ENCODE assay signal across 29 mouse cellular contexts in genomic region chr1:97784928-97785327, GRCm38 (mm10). TPM values are rescaled to one million over a fixed set of nuclear protein-coding genes. Genes with fewer than 3 reads are reported as not detected.
DNase-seq lines count a peak whose midpoint lies in the region; ATAC-seq and TF ChIP-seq lines count a peak whose summit lies in the region.
"Had no signal": no experiment of that assay in that cellular context is flagged by ENCODE, and none has a peak within 500 bp of the region (broad histone marks: within the 10 kb centered on the region; RNA-seq: fewer than 3 reads in every experiment).

No protein-coding gene starts in this region.

- no peak overlapping the region for H3K9ac ChIP-seq in heart, postnatal 0 days (replicated peaks; ENCODE audit: low read depth, low read length)
- H3K9ac ChIP-seq in lung, postnatal 0 days (replicated peaks; ENCODE audit: low read depth), result no peak overlapping the region
- H3K9ac ChIP-seq: hindbrain, embryonic 15.5 days; kidney, embryonic 15.5 days; limb, embryonic 15.5 days; liver, embryonic 13.5 days; neural tube, embryonic 12.5 days had no signal

- no peaks in the 10 kb centered on the region for H3K36me3 ChIP-seq in heart, postnatal 0 days (replicated peaks; ENCODE audit: control insufficient read depth, insufficient read depth, low read length)
- H3K36me3 ChIP-seq in heart, embryonic 10.5 days, result no peaks in the 10 kb centered on the region
- H3K36me3 ChIP-seq in lung, postnatal 0 days (ENCODE audit: insufficient read depth, low read length), result no peaks in the 10 kb centered on the region
- peaks cover 4% of the 10 kb centered on the region; the same call in 1 of the 2 replicates for H3K36me3 ChIP-seq in hindbrain, embryonic 10.5 days
- H3K36me3 ChIP-seq: hindbrain, embryonic 15.5 days; limb, embryonic 10.5 days; limb, embryonic 15.5 days; neural tube, embryonic 12.5 days had no signal

- no peaks in the 10 kb centered on the region for H3K9me3 ChIP-seq in heart, postnatal 0 days (replicated peaks; ENCODE audit: control insufficient read depth, low read length)
- no peaks in the 10 kb centered on the region for H3K9me3 ChIP-seq in heart, embryonic 10.5 days
- no peaks in the 10 kb centered on the region for H3K9me3 ChIP-seq in lung, postnatal 0 days (ENCODE audit: low read length)
- no peaks in the 10 kb centered on the region for H3K9me3 ChIP-seq in hindbrain, embryonic 10.5 days
- H3K9me3 ChIP-seq: G1E; hindbrain, embryonic 15.5 days; kidney, embryonic 15.5 days; limb, embryonic 10.5 days; limb, embryonic 15.5 days; liver, embryonic 13.5 days; neural tube, embryonic 12.5 days had no signal

- H3K4me2 ChIP-seq in heart, postnatal 0 days (ENCODE audit: low read depth, low read length), result no peak overlapping the region
- H3K4me2 ChIP-seq in lung, postnatal 0 days (replicated peaks; ENCODE audit: low read depth, low read length), result no peak overlapping the region
- H3K4me2 ChIP-seq: hindbrain, embryonic 15.5 days; kidney, embryonic 15.5 days; limb, embryonic 15.5 days; liver, embryonic 13.5 days; neural tube, embryonic 12.5 days had no signal

- 52% methylated on average over 7 of the region's 7 CpGs for WGBS in heart, postnatal 0 days
- WGBS in heart, embryonic 10.5 days, result 80% methylated on average over 7 of the region's 7 CpGs
- WGBS in lung, postnatal 0 days, result 67% methylated on average over 7 of the region's 7 CpGs
- WGBS in hindbrain, embryonic 10.5 days, result 80% methylated on average over 7 of the region's 7 CpGs

- H3K4me1 ChIP-seq in heart, postnatal 0 days (ENCODE audit: control insufficient read depth, insufficient read depth), result 0 out of 2 replicates have a peak, but pooled peaks cover 4% of the 10 kb centered on the region
- H3K4me1 ChIP-seq in heart, embryonic 10.5 days, result no peaks in the 10 kb centered on the region
- no peaks in the 10 kb centered on the region for H3K4me1 ChIP-seq in lung, postnatal 0 days (ENCODE audit: insufficient read depth, low read depth, low read length)
- H3K4me1 ChIP-seq in hindbrain, embryonic 10.5 days (replicated peaks), result no peaks in the 10 kb centered on the region
- H3K4me1 ChIP-seq: hindbrain, embryonic 15.5 days; kidney, embryonic 15.5 days; limb, embryonic 10.5 days; limb, embryonic 15.5 days; neural tube, embryonic 12.5 days had no signal

- H3K27me3 ChIP-seq in heart, postnatal 0 days (ENCODE audit: control insufficient read depth, insufficient read depth, low read length), result no peaks in the 10 kb centered on the region
- no peaks in the 10 kb centered on the region for H3K27me3 ChIP-seq in heart, embryonic 10.5 days (ENCODE audit: insufficient read depth, poor library complexity, severe bottlenecking)
- H3K27me3 ChIP-seq in lung, postnatal 0 days (replicated peaks; ENCODE audit: insufficient read depth, low read length), result no peaks in the 10 kb centered on the region
- H3K27me3 ChIP-seq in hindbrain, embryonic 10.5 days (ENCODE audit: insufficient read depth, poor library complexity, severe bottlenecking), result no peaks in the 10 kb centered on the region
- H3K27me3 ChIP-seq: hindbrain, embryonic 15.5 days; kidney, embryonic 15.5 days; limb, embryonic 15.5 days; liver, embryonic 13.5 days; neural tube, embryonic 12.5 days had no signal

- no peak overlapping the region for H3K27ac ChIP-seq in heart, postnatal 0 days (ENCODE audit: low read depth)
- no peak overlapping the region for H3K27ac ChIP-seq in heart, embryonic 10.5 days
- H3K27ac ChIP-seq in lung, postnatal 0 days (ENCODE audit: low read length), result no peak overlapping the region
- H3K27ac ChIP-seq in hindbrain, embryonic 10.5 days, result no peak overlapping the region
- H3K27ac ChIP-seq: hindbrain, embryonic 15.5 days; kidney, embryonic 15.5 days; limb, embryonic 10.5 days; limb, embryonic 15.5 days; neural tube, embryonic 12.5 days had no signal

- no peak for TF ChIP-seq EP300 in heart, postnatal 0 days (IDR thresholded peaks at IDR 0.05; ENCODE audit: low read depth)
- TF ChIP-seq EP300 in lung, postnatal 0 days (IDR thresholded peaks at IDR 0.05), result no peak

- no peak overlapping the region for H3K4me3 ChIP-seq in heart, postnatal 0 days (ENCODE audit: low read depth, low read length)
- H3K4me3 ChIP-seq in heart, embryonic 10.5 days, result no peak overlapping the region
- no peak overlapping the region for H3K4me3 ChIP-seq in lung, postnatal 0 days (ENCODE audit: low read depth, low read length)
- H3K4me3 ChIP-seq in hindbrain, embryonic 10.5 days, result no peak overlapping the region
- H3K4me3 ChIP-seq: hindbrain, embryonic 15.5 days; kidney, embryonic 15.5 days; limb, embryonic 10.5 days; limb, embryonic 15.5 days; liver, embryonic 13.5 days; myocyte; neural tube, embryonic 12.5 days had no signal

- peak; percentile 58 for TF ChIP-seq CTCF in heart, postnatal 0 days (IDR thresholded peaks at IDR 0.05; ENCODE audit: low read depth)
- 0 out of 2 replicates have a peak, but pooled peaks have one; percentile 5 for TF ChIP-seq CTCF in lung, postnatal 0 days (IDR thresholded peaks at IDR 0.05)
- peak; percentile 13; the same call in 1 of the 2 replicates for TF ChIP-seq CTCF in brain, embryonic 14.5 days (IDR thresholded peaks at IDR 0.05; ENCODE audit: borderline replicate concordance, extremely low read depth, insufficient read depth, insufficient read length)

- no peak for DNase-seq in heart, postnatal 0 days (ENCODE audit: low spot score)
- no peak for DNase-seq in heart, embryonic 10.5 days (ENCODE audit: low spot score)
- no peak for DNase-seq in lung, postnatal 0 days (ENCODE audit: low spot score)
- no peak for DNase-seq in lung, postnatal 14 days
- peak; percentile 25 for DNase-seq in ES-CJ7 (ENCODE audit: low read depth, low spot score)
- peak; percentile 11 for DNase-seq in brain, embryonic 14.5 days (ENCODE audit: low read depth)
- no peak for DNase-seq in hindbrain, embryonic 10.5 days (ENCODE audit: low spot score)
- DNase-seq: adrenal gland, adult 8-10 months; B cell, adult 2 months; cerebellum, adult 11 months; cerebellum, adult 9-11 months; kidney, adult 11 months; kidney, postnatal 25 days; liver, embryonic 13.5 days; lung, adult 18-20 months; right cerebral cortex, adult 18-20 months; spleen, adult 18-20 months; thymus, adult 2 months; thymus, postnatal 4 days had no signal

- TF ChIP-seq POLR2A in brain, embryonic 14.5 days (IDR thresholded peaks at IDR 0.05; ENCODE audit: borderline replicate concordance, extremely low read depth, insufficient read depth, insufficient read length, poor library complexity, severe bottlenecking), result no peak

- no peak for ATAC-seq in heart, postnatal 0 days (ENCODE audit: insufficient read depth, low read depth)
- ATAC-seq in lung, postnatal 0 days, result no peak
- ATAC-seq: forebrain, embryonic 14.5 days; inflammation-experienced regulatory T-cells, adult 6 months; midbrain, embryonic 16.5 days had no signal

RNA-seq across cellular contexts. Expression of gene Ppip5k2, which starts 14.7 kb away (rescaled TPM):
- 68.0 and 75.2 TPM in 2 replicates for total RNA-seq in heart, postnatal 0 days (2014; rRNA removed; ENCODE audit: low replicate concordance)
- 42.4 and 44.8 TPM in 2 replicates for polyA plus RNA-seq in heart, postnatal 0 days (2015; fragmentation: Nextera tagmentation; extraction: Ambion mirVana)
- polyA plus RNA-seq in heart, embryonic 10.5 days (2016; fragmentation: Nextera tagmentation; extraction: Ambion mirVana), result 29.3 and 37.2 TPM in 2 replicates
- polyA plus RNA-seq in lung, postnatal 0 days (2015; fragmentation: Nextera tagmentation; extraction: Ambion mirVana), result 7.7 and 10.2 TPM in 2 replicates
- polyA plus RNA-seq in brain, embryonic 14.5 days (2012; rRNA removed), result 55.7 and 65.7 TPM in 2 replicates
- 35.8 and 40.3 TPM in 2 replicates for polyA plus RNA-seq in hindbrain, embryonic 10.5 days (2016; fragmentation: Nextera tagmentation; extraction: Ambion mirVana)

RNA-seq across cellular contexts. Expression of gene Gin1, which starts 15.0 kb away (rescaled TPM):
- 0.80 and 1.6 TPM in 2 replicates for total RNA-seq in heart, postnatal 0 days (2014; rRNA removed; ENCODE audit: low replicate concordance)
- 21.3 and 22.7 TPM in 2 replicates for polyA plus RNA-seq in heart, postnatal 0 days (2015; fragmentation: Nextera tagmentation; extraction: Ambion mirVana)
- polyA plus RNA-seq in heart, embryonic 10.5 days (2016; fragmentation: Nextera tagmentation; extraction: Ambion mirVana), result 15.6 and 15.8 TPM in 2 replicates
- polyA plus RNA-seq in lung, postnatal 0 days (2015; fragmentation: Nextera tagmentation; extraction: Ambion mirVana), result 14.6 and 14.8 TPM in 2 replicates
- polyA plus RNA-seq in brain, embryonic 14.5 days (2012; rRNA removed), result 6.7 and 6.8 TPM in 2 replicates
- 14.7 and 16.6 TPM in 2 replicates for polyA plus RNA-seq in hindbrain, embryonic 10.5 days (2016; fragmentation: Nextera tagmentation; extraction: Ambion mirVana)

Comparison
In these comparisons a context has a peak if more than half of its experiments do, and no peak if none do; other contexts are left out.
1. DNase-seq: peak in ES-CJ7 (single experiment) and brain, embryonic 14.5 days (single experiment); none in heart, postnatal 0 days (single experiment), heart, embryonic 10.5 days (single experiment), lung, postnatal 0 days (single experiment), lung, postnatal 14 days (single experiment) and hindbrain, embryonic 10.5 days (single experiment).
2. CTCF ChIP-seq: peak in every context shown above with its lines; median percentile 58 in heart, postnatal 0 days; 13 in brain, embryonic 14.5 days; 5 in lung, postnatal 0 days.